Mouse (Mus musculus) spleen, postnatal 14 days (tissue): ENCODE measurements around the gene Ncoa3.
A peak's percentile ranks its signal among the peaks of the same experiment; 100 is the strongest.

Experiments used
- DNase-seq, 2 experiments: peaks; one replicate each; pipeline ENCODE4 v3.0.0; 2021 to 2022; ENCODE audit warnings: low spot score in 2 of 2

Gene Ncoa3

GRCm38 (mm10) chr2:165969961-165970360 is 22.5 kb upstream of the Ncoa3 start:
- DNase-seq = no peak

DNA sequence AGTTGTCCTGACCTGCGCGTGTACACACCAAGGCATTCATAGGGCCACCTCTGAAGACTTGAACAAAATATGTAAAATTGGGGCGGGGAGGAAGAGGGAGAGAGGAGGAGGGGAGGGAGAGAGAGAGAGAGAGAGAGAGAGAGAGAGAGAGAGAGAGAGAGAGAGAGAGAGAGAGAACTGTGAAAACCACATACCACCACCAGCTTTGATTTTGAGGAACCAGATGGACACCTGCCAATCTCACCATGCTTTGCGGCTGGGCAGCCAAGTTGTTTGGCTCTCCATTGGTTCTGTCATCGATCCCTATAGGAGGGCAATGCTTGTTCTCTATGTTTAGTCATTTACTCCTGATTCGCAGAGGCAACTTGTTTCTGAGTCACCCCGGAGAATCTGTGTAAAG is 21.7 kb upstream of the Ncoa3 start:
- DNase-seq = no peak

DNA sequence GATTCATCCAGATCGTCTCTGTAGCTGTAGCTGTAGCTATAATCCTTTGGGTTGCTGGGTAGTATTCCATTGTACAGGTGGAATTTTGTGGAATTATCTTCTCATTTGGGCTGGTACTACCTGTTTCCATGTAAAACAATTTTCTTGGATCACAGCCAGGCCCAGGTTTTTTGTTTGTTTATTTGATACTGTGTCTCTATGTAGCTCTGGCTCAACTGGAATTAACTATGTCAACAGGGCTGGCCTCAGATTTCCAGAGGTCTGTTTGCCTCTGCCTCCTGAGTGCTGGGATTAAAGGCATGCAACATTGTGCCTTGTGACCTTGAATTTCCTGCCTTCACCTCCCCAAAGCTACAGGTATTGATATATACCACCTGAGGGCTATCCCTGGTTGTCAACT is 18.1 kb upstream of the Ncoa3 start:
- DNase-seq = no peak

GRCm38 (mm10) chr2:165976186-165976585 is 16.2 kb upstream of the Ncoa3 start:
- no peak for DNase-seq

GRCm38 (mm10) chr2:165976874-165977273 is 15.6 kb upstream of the Ncoa3 start:
- DNase-seq = no peak

GRCm38 (mm10) chr2:165978119-165978518 is 14.3 kb upstream of the Ncoa3 start:
- no peak for DNase-seq

DNA sequence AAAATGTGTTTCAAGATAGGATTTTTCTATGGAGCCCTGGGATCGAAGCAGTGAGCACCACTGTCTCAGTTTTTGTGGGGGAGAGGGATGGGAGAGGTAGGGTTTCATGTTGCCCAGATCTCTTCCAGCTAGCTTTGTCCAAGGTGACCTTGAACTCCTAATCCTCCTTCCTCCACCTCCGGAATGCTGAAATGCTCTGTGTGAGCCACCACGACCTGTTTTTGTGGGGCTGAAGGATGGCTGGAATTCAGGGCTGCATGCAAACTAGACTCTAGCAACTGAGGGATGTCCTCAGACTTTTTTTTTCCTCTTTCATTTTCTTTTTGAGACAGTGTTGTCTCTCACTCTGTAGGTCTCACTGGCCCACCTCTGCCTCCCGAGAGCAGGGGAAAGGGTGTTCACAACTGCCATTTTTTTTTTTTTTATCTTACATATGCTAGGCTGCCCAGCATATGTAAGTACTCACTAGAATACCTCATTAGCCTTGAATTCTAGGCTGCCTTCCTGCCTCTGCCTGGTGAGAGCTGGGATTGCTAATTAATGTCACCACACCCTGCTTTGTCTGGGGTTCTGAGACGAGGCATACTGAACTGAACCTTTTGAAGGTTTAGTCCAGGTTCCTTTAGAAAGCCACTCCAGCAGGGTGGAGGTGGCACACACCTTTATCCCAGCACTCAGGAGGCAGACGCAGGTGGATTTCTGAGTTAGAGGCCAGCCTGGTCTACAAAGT is 11.0 kb upstream of the Ncoa3 start:
- no peak for DNase-seq

DNA sequence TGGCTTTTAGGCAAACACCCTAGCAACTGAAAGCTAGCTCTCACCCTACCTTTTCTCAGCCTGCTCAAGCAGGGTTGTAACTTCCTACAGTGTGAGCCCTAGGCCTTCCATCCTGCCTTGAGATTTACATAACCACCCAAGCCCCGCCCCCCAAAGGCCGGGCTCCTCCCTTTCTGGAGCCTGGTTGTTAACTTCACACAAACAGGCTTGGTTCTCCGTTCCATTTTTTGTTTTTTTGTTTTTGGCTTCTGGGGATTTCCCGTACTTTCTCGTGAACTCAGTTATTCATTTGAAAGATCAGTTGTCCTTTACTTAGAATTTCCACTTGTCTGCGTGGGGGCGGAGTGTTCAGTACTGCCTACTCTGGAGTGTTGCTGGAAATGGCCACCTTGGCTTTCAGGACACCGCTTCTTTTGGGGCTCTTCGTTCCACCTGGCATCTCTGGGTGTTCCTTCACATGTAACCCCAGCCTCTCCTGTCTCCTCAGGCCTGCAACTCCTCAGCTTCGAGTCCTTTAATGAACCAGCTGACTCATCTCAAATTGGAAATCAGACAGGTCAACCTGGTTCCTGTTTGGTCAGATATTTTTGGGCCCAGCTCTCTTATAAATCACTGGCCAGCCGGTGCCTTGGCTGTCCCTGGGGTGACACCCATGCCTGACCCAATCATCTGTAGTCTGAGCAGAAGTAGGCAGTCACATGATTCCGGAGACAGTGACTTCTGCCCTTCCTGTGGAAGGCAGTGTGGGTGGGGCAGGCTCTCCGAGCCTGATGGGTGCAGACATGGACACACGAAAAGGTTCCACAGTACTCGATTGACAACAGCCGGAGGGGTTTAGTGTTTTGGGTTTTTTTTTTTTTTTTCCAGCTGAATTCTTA is 9.7 kb upstream of the Ncoa3 start:
- peak; percentile 70 to 79 for DNase-seq

- DNase-seq = no peak
Observed at GRCm38 (mm10) chr2:165984318-165984717, 8.1 kb upstream of the Ncoa3 start.

- no peak for DNase-seq
Observed at GRCm38 (mm10) chr2:165984891-165985290, 7.5 kb upstream of the Ncoa3 start.

- no peak for DNase-seq
Observed at GRCm38 (mm10) chr2:165985581-165985980, 6.9 kb upstream of the Ncoa3 start.

DNA sequence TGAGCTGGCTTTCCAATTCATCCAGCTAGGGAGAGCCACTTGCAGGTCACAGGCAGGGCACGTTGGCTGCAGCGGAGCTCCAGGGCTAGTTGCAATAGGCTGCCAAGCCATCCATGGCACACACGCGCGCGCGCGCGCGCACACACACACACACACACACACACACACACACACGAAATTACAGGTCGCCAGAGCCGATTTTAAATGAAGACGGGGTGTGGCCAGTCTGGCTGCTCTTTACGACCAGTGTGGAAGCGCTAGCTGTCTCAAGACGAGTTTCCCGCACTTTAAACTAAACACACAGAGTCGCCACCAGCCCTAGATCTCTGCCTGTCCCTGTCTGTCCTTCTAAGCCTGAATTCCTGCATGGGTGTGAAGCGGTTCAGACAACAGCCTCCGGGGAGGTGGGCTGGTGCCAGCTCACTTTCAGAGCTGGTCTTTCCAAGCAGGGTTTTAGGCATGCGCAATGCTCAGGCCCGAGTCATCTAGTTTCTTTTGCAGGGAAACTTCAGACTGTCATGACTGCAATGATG is 5.4 kb upstream of the Ncoa3 start:
- peak; percentile 15 to 25 for DNase-seq

DNA sequence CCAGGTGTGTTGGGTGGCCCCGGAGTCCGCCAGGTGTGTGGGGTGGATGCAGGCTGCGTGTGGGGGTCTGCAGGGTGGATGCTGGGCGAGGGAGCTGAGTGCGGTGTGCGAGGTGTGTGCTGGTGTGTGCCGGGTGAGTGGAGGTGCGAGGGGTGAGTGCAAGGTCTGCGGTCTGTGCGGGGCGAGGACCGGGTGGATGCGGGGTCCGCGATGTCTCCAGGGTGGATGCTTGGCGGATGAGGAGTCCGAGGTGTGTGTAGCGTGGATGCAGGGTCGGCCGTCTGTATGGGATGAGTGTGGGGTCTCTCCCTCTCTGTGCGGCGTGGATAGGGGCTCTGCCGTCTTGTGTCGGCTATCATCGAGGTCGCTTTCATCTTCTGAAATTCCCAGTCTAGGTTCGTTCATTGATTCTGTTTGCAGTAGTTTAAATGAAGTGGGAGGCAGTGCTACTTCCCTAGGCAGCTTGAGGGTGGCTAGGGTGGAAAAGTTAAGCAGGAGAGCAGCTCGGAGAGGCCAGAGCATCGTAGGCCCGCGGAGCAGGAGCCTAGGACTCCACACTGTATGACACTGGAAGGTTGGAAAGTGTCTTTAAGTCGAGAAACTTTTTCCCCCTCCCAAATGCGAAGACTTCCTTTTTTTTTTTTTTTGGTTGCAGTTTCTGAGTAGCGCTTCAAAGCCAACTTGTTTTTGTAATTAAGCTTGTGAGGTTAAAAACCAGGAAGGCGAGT is 901 bp downstream of the Ncoa3 start:
- peak in 1 of 2 experiments; percentile 19 for DNase-seq

DNA sequence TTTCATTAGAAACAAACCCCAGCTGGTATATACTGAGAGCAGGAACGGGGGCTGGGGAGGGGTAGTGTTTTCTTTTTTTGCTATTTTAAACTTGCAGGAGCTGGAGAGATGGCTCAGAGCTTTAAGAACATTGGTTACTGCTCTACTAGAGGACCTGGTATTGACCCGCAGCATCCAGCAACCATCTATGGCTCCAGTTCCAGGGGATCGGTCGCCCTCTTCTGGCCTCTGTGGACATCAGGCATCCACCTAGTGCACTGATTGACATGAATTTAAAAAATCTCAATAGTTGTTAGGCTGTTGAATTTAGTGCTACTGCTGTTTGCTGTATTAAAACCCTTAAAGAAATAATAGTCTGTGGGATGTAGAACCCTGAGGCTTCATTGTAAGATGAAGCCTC is 1.9 kb downstream of the Ncoa3 start:
- DNase-seq = no peak

GRCm38 (mm10) chr2:165995711-165996110 is 3.3 kb downstream of the Ncoa3 start:
- no peak for DNase-seq

- no peak for DNase-seq
Observed at GRCm38 (mm10) chr2:165996130-165996529, 3.7 kb downstream of the Ncoa3 start.

DNA sequence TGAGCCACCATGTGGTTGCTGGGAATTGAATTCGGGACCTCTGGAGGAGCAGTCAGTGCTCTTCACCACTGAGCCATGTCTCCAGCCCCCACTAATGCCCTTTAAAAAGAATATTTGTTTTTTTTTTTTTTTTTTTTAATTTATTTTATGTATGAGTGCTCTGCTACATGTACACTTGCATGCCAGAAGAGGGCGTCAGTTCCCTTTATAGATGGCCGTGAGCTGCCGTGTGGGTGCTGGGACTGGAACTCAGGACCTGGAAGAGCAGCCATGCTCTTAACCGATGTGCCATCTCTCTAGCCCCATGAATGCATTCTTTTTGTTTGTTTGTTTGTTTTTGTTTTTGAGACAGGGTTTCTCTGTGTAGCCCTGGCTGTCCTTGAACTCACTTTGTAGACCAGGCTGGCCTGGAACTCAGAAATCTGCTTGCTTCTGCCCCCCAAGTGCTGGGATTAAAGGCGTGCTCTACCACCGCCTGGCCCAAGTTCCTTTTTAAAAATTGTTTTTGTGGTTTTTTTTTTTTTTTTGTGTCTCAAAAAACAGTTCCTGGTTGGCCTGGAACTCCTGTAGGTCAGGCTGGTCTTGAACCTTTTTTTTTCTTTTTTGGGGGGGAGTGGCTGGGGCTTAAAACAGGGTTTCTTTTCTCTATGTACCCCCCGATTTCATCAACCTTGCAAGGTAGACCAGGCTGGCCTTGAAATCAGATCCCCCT is 5.0 kb downstream of the Ncoa3 start:
- DNase-seq = no peak

- no peak for DNase-seq
Observed at GRCm38 (mm10) chr2:165998969-165999368, 6.5 kb downstream of the Ncoa3 start.

DNA sequence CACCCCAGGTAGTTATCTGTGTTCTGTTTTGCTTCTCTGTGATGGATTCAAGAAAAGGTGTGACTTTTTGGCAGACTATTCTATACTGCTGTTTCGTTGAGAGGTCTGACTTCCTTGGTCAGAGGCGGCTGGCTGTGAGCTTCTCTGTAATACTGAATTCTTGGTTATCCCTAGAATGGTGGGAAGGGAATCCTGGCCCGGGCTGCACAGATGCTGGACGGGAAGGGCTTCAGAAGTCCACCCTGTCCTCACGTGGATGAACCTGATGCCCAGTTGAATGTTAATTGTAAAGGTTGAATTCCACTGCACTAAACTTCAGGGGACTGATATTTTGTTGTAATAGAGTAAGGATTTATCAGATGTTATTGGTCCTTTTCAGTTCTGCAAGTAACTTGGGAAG is 7.4 kb downstream of the Ncoa3 start:
- DNase-seq = no peak

DNA sequence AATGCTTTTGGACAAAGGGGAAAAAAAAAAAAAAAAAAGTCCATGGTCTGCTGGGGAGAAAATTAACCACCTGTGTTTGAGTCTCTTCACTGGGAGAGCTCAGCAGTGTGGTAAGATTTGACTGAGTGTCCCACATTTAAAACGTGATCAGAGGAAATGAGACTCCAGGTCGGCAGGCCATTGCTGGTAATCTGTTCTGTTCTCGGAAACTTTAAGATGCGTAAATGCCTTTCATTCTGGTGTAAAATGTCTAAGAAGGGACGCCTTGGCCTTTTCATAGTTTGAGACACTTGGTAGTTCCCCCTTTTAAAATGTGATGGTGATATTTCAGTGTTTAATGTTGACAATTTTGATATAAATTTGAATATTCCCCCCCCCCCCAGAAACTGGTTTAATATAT is 7.8 kb downstream of the Ncoa3 start:
- DNase-seq = no peak

- DNase-seq = no peak
Observed at GRCm38 (mm10) chr2:166000769-166001168, 8.3 kb downstream of the Ncoa3 start.

- no peak for DNase-seq
Observed at GRCm38 (mm10) chr2:166001362-166001761, 8.9 kb downstream of the Ncoa3 start.
